Mouse (Mus musculus) embryo, embryonic 10.5 days (tissue): ENCODE measurements around the gene Gm21170.
"Not testable (repeated sequence)": the region's sequence is repeated elsewhere in the genome, so short reads cannot be mapped to it uniquely, and the experiment has no call there.

ENCODE experiments used
- DNase-seq: peaks from one replicate; pipeline ENCODE4 v3.0.0-alpha.2; 2015; ENCODE audit warnings: low spot score

Gene Gm21170

DNA sequence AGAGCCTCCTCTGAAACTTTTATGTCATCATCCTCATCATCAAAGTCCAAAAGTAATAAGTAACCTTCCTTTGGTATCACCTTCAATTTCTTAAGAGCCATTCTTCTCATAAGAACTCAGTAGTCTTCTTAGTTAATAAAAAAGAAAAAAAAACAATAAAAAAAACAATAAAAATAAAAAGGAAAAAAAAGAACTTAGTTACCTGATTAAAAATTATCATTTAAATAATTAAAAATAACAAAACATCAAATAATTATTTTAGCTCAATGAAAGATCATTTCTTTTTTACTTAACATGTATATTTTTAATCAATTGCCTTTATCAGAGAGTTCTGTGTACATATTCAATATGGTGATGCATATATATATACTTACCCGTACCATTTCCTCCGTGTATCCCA lies at the start of gene Gm21170:
Gene Gm21170, minus strand, starts transcription at position 101 of the 400 bp plus-strand sequence.
- not testable (repeated sequence) for DNase-seq
